Mouse (Mus musculus) urinary bladder, adult 18-20 months (tissue): ENCODE results near the gene Tmem131.
"Not testable (repeated sequence)": the region's sequence is repeated elsewhere in the genome, so short reads cannot be mapped to it uniquely, and the experiment has no call there.

Experiments
- DNase-seq, 2 experiments: peaks; one replicate each; pipeline ENCODE4 v3.0.0; 2022; ENCODE audit warnings: low spot score in 2 of 2, mixed read lengths in 2 of 2

Gene Tmem131

GRCm38 (mm10) chr1:36919728-36920127 is 23.7 kb downstream of the Tmem131 start:
- DNase-seq: no peak

GRCm38 (mm10) chr1:36917423-36917822 is 26.0 kb downstream of the Tmem131 start:
- no peak for DNase-seq

GRCm38 (mm10) chr1:36915200-36915580 is 28.3 kb downstream of the Tmem131 start:
- DNase-seq: no peak

- DNase-seq: no peak
Observed at GRCm38 (mm10) chr1:36914455-36915199, 28.8 kb downstream of the Tmem131 start.

DNA sequence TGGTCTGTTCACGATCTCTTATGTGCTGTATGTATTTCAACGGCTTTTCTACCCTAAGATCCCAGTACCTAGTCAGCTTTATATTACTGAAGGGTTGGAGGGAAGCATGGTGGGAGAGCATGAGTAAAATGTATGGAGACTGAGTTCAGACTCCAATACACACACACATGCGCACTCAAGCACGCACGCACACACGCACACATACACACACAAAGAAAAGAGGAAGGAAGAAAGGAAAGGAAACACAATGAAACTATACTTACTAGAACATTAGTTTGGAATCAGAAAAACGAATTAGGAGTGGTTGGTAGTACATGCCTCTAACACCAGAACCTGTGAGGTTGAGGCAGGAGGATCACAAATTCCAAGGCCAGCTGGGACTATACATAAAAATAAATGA is 29.7 kb downstream of the Tmem131 start:
- no peak for DNase-seq

GRCm38 (mm10) chr1:36912239-36912638 is 31.2 kb downstream of the Tmem131 start:
- DNase-seq: no peak

DNA sequence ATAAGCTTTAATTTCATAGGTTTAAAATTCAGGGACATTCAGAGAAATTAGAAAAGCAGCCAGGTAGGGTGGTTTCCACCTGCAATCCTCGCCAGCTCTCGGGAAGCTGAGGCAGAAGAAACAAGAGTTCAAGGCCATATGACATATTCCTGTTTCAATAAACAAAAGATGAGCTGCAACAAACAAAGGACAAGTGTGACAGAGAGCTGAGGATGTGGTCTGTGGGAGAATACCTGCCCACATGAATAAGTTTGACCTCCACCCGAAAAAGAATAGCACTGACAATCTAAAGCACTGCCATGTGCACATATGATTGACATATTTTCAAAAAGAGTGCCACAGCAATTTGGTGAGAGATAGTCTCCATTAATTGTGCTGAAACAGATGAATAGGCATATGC is 31.9 kb downstream of the Tmem131 start:
- DNase-seq: no peak

- no peak for DNase-seq
Observed at GRCm38 (mm10) chr1:36910397-36910796, 33.1 kb downstream of the Tmem131 start.

DNA sequence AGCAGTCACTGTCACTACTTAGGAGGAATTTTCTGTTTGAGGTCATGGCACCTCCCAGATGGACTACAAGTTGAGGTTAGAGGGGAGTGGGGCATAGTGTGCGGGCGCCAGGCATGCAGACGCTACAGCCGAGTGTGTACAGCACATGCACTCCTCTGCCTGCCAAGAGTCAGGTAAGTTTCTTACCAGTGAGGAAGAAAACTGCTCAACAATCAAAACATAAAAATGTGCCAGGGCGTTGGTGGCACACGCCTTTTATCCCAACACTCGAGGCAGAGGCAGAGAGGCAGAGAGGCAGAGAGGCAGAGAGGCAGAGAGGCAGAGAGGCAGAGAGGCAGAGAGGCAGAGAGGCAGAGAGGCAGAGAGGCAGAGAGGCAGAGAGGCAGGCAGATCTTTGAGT is 33.5 kb downstream of the Tmem131 start:
- DNase-seq: not testable (repeated sequence)

DNA sequence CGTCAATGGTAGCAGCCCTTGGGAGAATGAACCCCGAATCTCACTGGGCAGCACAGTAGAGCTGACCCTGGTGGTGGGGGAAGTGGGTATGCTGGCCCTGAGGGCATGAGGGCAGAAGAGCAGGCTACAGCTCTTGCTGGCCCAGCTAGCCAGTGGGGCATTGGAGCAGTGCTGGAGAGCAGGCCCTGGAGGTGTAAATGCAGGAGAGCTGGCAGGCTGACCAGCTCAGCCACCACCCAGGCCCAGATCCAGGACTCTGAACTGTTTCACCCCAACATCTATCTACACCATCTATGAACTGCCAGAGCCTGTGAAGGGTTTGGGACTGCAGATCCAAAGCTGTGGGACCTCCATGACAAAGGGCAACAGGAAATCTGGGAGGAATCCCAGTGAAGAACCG is 38.2 kb downstream of the Tmem131 start:
- no peak for DNase-seq

- DNase-seq: no peak
Observed at GRCm38 (mm10) chr1:36904489-36904888, 39.0 kb downstream of the Tmem131 start.

- DNase-seq: no peak
Observed at GRCm38 (mm10) chr1:36904084-36904451, 39.4 kb downstream of the Tmem131 start.

- no peak for DNase-seq
Observed at GRCm38 (mm10) chr1:36903376-36904083, 39.9 kb downstream of the Tmem131 start.

GRCm38 (mm10) chr1:36902533-36903315 is 40.7 kb downstream of the Tmem131 start:
- DNase-seq: no peak

- DNase-seq: no peak
Observed at GRCm38 (mm10) chr1:36899622-36900021, 43.8 kb downstream of the Tmem131 start.

- DNase-seq: no peak
Observed at GRCm38 (mm10) chr1:36896423-36896822, 47.0 kb downstream of the Tmem131 start.

DNA sequence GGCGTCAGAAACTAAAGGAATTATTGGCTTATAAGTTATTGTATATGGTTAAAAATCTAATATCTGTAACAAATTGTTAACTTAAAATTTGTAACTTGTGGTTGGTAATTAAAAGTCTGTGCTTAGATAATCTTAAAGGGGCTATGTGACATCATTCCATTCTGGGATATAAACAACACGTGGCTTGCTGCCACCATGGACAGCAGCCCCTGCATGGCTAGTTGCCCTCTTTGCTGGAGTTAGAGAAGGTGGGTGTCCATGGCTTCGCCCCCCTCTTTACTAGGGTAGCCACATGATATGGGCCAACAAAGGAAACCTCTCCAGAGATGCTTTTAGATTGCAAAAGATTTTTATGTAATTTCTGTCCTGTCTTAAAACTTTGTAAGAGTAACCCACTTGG is 48.0 kb downstream of the Tmem131 start:
- DNase-seq: no peak

GRCm38 (mm10) chr1:36894136-36894535 is 49.3 kb downstream of the Tmem131 start:
- DNase-seq: no peak

DNA sequence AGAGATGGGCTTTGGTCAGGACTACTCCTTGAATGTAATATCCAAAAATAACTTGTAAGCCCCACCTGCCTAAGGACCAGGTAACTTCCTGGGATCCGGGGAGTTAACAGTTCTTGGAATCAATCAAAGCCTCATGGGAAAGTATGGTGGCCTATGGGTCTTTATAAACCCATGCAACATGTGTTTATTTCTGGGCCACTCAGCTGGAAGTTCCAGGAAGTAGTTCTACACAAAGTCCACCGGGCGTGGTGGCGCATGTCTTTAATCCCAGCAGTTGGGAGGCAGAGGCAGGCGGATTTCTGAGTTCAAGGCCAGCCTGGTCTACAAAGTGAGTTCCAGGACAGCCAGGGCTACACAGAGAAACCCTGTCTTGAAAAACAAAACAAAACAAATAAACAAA is 49.7 kb downstream of the Tmem131 start:
- not testable (repeated sequence) for DNase-seq

- DNase-seq: no peak
Observed at GRCm38 (mm10) chr1:36893146-36893545, 50.3 kb downstream of the Tmem131 start.

DNA sequence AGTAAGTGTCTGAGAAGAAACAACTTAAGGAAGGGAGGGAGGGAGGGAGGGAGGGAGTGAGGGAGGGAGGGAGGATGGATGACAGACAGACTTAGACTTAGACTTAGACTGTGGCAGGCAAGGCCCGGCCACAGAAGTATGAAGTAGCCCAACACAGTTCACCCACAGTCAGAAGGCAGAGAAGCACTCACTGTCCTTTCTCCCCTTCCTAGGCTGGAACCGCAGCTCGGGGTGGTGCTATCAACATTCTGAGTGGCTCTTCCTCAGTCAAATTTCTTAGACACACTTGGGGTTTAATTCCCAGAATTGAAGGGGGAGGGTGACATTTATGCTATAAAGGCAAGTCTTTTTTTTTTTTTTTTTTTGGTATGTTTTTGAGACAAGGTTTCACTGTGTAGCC is 51.0 kb downstream of the Tmem131 start:
- DNase-seq: no peak

- DNase-seq: no peak
Observed at GRCm38 (mm10) chr1:36889016-36889415, 54.5 kb downstream of the Tmem131 start.

DNA sequence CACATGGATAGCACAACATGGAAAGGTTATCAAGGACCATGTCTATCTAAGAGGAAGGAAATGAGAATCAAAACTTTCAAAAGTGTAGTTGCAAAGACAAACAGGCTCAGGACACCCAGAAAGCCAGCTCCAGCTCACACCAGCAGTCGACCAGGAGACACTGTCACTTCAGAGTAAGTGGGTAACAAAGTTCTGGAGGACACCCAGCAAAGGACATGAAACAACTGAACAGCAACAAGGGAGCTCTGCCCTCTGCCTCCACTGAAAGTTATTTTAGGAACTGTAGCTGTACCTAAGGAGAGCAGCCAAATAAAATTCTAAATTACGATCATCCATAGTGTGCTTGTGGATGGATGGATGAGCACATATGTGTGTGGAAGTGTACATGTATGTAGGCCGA is 56.3 kb downstream of the Tmem131 start:
- DNase-seq: no peak
